Mouse (Mus musculus): Measurements from ENCODE around the gene Zfp989.
"Not testable (repeated sequence)": the region's sequence is repeated elsewhere in the genome, so short reads cannot be mapped to it uniquely, and the experiment has no call there.

Gene Zfp989

DNA sequence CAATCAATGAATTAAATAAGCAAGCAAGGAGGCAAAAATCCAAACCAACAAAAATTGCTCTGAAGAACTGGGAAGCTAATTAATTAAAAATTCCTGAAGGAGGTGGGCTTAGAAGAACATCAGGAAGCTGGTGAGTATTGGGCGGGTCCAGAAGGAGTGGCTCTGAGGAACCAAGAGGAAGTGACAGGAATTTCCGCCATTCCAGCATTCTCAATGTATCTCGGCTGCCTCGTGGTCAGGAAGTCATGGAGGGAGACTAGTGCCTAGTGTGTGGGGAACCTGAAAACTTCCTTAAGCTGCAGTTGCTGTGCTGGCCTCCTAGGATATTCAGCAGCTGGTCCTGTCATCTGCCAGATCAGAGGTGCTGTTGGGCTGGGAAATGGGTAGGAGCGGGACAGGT lies at the start of gene Zfp989:
Gene Zfp989 (plus strand): TSS at position 220 of the 400 bp plus-strand sequence.
- not testable (repeated sequence) for DNase-seq (ENCODE audit: low read depth in 2 of 2, low spot score in 2 of 2)

- DNase-seq (ENCODE audit: low read depth in 2 of 2, low spot score in 2 of 2), result no peak
Measured at GRCm38 (mm10) chr4:146932311-146933082, 39.3 kb upstream of the Zfp989 start.

GRCm38 (mm10) chr4:146941691-146942090 lies 30.1 kb upstream of the Zfp989 start:
- not testable (repeated sequence) for DNase-seq (ENCODE audit: low read depth in 2 of 2, low spot score in 2 of 2)

DNA sequence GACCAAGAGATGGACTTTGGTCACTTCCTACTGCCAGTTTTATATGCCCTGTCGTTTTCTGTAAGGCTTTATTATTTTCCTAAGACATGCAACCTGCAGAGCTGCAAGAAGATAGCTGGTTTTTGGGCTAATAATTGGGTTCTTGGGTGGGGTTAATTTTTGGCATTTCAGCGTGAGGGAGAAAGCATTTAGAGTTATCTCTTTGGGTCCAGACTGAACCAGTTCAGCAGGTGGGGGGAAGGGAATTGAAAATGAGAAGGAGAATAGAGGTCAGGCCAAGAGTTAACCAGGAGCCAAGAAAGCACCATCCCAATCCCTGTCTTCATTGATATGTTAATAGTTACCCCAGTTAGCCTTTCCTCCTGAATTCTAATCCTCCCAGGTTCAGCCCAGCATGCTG lies 4.8 kb downstream of the Zfp989 start:
- not testable (repeated sequence) for DNase-seq (ENCODE audit: low read depth in 2 of 2, low spot score in 2 of 2)

DNA sequence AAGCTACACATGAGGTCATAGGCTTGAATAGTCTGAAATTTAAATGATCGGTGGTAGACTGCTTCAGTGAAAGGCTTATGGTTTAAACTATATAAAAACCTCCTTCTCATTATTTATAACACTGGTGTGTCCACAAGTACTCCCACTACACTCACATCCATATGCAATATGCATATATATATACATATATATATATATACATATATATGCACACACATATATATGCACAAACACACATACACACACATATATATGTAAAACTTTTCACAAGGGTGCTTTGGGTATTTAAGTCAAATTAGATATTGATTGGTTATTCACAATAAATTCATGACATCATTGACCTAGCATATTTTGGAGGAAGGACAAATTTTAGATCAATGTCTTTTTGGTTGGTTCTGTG lies 46.6 kb downstream of the Zfp989 start:
- DNase-seq (ENCODE audit: low read depth in 2 of 2, low spot score in 2 of 2), result not testable (repeated sequence)

DNA sequence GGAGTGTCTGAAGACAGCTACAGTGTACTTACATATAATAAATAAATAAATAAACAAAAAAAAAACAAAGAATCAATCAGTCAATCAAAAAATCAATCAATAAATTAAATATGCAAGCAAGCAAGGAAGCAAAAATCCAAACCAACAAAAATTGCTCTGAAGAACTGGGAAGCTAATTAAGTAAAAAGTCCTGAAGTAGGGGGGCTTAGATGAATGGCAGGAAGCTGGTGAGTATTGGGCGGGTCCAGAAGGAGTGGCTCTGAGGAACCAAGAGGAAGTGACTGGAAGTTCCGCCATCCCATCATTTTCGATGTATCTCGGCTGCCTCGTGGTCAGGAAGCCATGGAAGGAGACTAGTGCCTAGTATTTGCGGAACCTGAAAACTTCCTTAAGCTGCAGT lies 49.8 kb downstream of the Zfp989 start, which contains the start of gene Rex2:
Gene Rex2 (plus strand): TSS at position 301 of the 400 bp plus-strand sequence.
- DNase-seq (ENCODE audit: low read depth in 2 of 2, low spot score in 2 of 2), result not testable (repeated sequence)

DNA sequence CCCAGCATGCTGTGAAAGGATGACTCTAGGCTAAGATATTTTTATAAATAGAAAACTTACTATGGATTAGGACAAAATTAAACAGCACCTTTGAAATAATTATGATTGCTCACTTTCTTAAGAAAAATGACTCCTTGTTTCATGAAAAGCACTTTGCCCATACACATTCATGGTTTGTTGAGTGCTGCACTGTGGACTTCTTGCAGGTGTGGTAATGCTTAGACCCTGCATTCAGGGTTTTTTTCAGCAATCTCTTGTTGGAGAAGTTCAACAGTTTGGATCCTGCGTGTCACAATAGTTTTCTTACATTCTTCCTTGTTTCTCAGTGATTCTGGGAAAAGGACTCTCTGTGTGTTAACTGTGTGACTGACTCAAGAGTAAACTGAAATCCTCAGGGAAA lies 54.6 kb downstream of the Zfp989 start:
- not testable (repeated sequence) for DNase-seq (ENCODE audit: low read depth in 2 of 2, low spot score in 2 of 2)

DNA sequence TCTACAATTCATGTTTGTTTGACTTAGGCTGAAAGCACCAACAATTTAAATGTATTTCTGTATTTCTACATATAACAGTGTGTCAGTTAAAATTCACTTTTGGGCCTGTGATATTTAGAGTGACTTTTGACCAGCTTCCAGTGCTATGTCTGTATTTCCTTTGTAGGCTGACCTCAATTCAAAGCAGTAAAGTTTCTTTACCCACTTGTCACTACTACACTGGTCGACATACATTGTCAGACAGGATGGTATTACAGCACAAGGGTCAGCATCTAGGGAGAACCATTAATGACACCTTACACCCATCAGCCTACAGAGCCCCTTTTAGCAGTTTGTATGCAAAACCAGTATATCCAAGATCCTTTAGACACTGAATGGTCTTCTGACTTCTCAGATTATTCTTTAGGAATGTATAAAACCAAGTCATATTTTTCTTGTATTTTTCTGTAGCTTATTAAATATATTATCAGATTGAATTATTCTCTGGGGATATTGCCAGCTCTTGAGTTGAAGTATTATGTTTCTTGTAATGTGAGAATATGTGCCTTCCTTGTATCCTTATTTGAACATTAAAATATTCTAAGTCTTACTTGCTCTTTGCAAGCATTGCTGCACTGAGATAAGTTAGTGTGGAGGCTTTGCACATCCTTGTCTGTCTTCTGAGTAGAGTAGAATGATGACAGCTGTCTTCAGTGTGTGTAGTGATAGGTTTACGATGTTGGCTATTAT lies 59.7 kb downstream of the Zfp989 start:
- not testable (repeated sequence) for DNase-seq (ENCODE audit: low read depth in 2 of 2, low spot score in 2 of 2)

Data from CD8-positive naive resting alpha-beta T cell, adult 2 months (primary cell).